9 mouse cellular contexts compared by ENCODE assay signal in the genomic region with DNA sequence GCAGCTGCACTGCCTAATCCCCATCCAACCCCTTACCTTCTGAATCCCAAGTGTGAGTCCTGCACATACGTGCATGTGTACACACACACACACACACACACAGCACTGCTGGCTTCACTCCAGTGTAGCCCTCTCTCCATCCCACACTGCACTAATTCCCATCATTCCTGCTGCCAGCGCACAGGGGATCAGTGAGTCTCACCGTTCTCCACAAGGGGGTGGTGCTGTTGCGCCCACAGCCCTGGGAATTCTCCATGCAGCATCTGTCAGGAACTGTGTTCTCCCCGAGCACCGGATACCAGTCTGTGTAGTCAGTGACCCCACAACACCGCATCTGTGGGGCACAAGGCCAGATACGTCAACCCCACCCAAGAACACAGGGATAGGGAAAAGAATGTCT.
DNase-seq lines count a peak whose midpoint lies in the region; ATAC-seq and TF ChIP-seq lines count a peak whose summit lies in the region.
"Had no signal": no experiment of that assay in that cellular context is flagged by ENCODE, and none has a peak within 500 bp of the region (broad histone marks: within the 10 kb centered on the region; RNA-seq: fewer than 3 reads in every experiment).

No protein-coding gene starts in this region.

- intact Hi-C loops in left cerebral cortex, adult 2 months (cut with DNase I), result loop anchor here (10.0 kb wide), 1 partner anchor 339 kb away; a partner anchor contains a TSS

- no peaks in the 10 kb centered on the region for H3K9me3 ChIP-seq in heart, postnatal 0 days (replicated peaks; ENCODE audit: control insufficient read depth, low read length)
- H3K9me3 ChIP-seq in forebrain, embryonic 12.5 days, result no peaks in the 10 kb centered on the region

- no peaks in the 10 kb centered on the region for H3K27me3 ChIP-seq in heart, postnatal 0 days (ENCODE audit: control insufficient read depth, insufficient read depth, low read length)
- H3K27me3 ChIP-seq in forebrain, embryonic 12.5 days, result no peaks in the 10 kb centered on the region

- WGBS in heart, postnatal 0 days, result 50% methylated on average over 8 of the region's 8 CpGs
- 42% methylated on average over 8 of the region's 8 CpGs for WGBS in forebrain, embryonic 12.5 days

- no peaks in the 10 kb centered on the region for H3K4me1 ChIP-seq in heart, postnatal 0 days (ENCODE audit: control insufficient read depth, insufficient read depth)
- 0 out of 2 replicates have a peak, but pooled peaks cover 10% of the 10 kb centered on the region for H3K4me1 ChIP-seq in forebrain, embryonic 12.5 days

- peaks cover 62% of the 10 kb centered on the region for H3K36me3 ChIP-seq in heart, postnatal 0 days (replicated peaks; ENCODE audit: control insufficient read depth, insufficient read depth, low read length)
- H3K36me3 ChIP-seq in forebrain, embryonic 12.5 days (replicated peaks), result no peaks in the 10 kb centered on the region

- H3K4me3 ChIP-seq in heart, postnatal 0 days (ENCODE audit: low read depth, low read length), result no peak overlapping the region
- no peak overlapping the region for H3K4me3 ChIP-seq in forebrain, embryonic 12.5 days (replicated peaks)
- H3K4me3 ChIP-seq in left cerebral cortex, adult 2 months, result no peak overlapping the region

- no peak for TF ChIP-seq EP300 in heart, postnatal 0 days (IDR thresholded peaks at IDR 0.05; ENCODE audit: low read depth)

- DNase-seq in heart, postnatal 0 days (ENCODE audit: low spot score), result no peak
- no peak for DNase-seq in heart, adult 8-10 months (ENCODE audit: low spot score)
- peak; percentile 39 for DNase-seq in Muller cell, postnatal 12 days (ENCODE audit: inconsistent ontology term)
- DNase-seq in left cerebral cortex, adult 2 months (ENCODE audit: extremely low spot score in 1 of 2, low spot score in 2 of 2), result peak; percentile 66 to 67
- no peak for DNase-seq in spleen, postnatal 14 days (ENCODE audit: low spot score in 2 of 2)
- DNase-seq in adipocyte (ENCODE audit: low spot score), result no peak

- TF ChIP-seq CTCF in heart, postnatal 0 days (IDR thresholded peaks at IDR 0.05; ENCODE audit: low read depth), result peak; percentile 64
- peak; percentile 67 for TF ChIP-seq CTCF in left cerebral cortex, adult 2 months (IDR thresholded peaks at IDR 0.05)

- H3K9ac ChIP-seq in heart, postnatal 0 days (replicated peaks; ENCODE audit: low read depth, low read length), result no peak overlapping the region
- no peak overlapping the region for H3K9ac ChIP-seq in forebrain, embryonic 12.5 days

- no peak overlapping the region for H3K27ac ChIP-seq in heart, postnatal 0 days (ENCODE audit: low read depth)
- no peak overlapping the region for H3K27ac ChIP-seq in forebrain, embryonic 12.5 days
- H3K27ac ChIP-seq in left cerebral cortex, adult 2 months, result no peak overlapping the region
- H3K27ac ChIP-seq: macrophage had no signal

- ATAC-seq in heart, postnatal 0 days (ENCODE audit: insufficient read depth, low read depth), result peak; percentile 39; the same call in 1 of the 2 replicates
- peak; percentile 55 for ATAC-seq in forebrain, embryonic 12.5 days (ENCODE audit: low FRiP score)
- no peak for ATAC-seq in activated CD4-positive, CD25-positive, alpha-beta regulatory T cell, adult 4 months

- no peak overlapping the region for H3K4me2 ChIP-seq in heart, postnatal 0 days (ENCODE audit: low read depth, low read length)
- H3K4me2 ChIP-seq in forebrain, embryonic 12.5 days, result no peak overlapping the region

Comparison
In these comparisons a context has a peak if more than half of its experiments do, and no peak if none do; other contexts are left out.
1. DNase-seq: peak in Muller cell, postnatal 12 days (single experiment) and left cerebral cortex, adult 2 months (2 of 2); none in heart, postnatal 0 days (single experiment), heart, adult 8-10 months (single experiment), spleen, postnatal 14 days (0 of 2) and adipocyte (single experiment).